Mouse (Mus musculus) fibroblast of lung, adult 2 months (primary cell): ENCODE data around the gene Zfhx3.
A peak's percentile ranks its signal among the peaks of the same experiment; 100 is the strongest.

ENCODE experiments used
- DNase-seq: peaks from one replicate; pipeline ENCODE4 v3.0.0-alpha.2; 2011; ENCODE audit warnings: low read depth

Gene Zfhx3

DNA sequence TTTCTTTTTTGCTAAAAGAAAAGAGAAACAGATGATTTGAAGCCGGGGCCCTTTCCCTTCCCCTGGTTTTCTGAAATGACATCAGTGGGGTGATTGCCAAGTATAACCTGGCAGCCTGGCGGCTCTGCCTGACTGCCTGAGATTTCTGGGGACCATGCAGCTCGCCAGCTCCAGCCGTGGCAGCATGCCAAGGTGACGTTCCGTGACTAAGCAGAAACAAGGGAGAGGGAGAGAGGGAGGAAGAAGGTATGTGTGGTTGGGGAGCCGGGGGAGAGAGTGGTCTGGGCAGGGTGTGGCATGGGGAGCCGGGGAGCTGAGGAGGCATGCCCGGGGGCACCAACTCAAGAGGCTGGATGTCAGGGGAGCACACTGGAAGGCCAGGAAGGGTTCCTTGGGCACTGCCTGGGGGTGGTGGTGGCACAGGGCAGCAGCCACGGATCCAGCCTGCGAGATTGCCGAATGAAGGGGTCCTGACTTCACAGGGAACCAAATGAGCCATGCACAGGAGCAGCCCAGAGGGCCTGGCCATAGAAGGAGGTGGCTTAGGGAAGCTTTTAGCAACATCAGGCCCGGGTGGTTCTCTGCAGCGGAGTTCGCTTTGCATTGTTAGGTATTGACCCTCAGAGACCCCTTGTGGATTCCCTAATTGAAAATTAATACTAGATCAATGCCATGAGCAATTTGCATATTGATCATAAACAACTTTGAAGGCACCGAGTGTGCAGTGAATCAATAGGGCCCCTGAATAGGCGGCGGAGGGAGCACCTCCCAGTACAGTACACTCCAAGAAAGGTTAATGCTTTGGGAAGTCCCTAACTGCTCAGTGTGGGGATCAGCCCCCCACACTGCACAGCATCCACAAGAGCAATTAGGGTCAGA, 954.3 kb downstream of the Zfhx3 start:
- peak; percentile 92 for DNase-seq

DNA sequence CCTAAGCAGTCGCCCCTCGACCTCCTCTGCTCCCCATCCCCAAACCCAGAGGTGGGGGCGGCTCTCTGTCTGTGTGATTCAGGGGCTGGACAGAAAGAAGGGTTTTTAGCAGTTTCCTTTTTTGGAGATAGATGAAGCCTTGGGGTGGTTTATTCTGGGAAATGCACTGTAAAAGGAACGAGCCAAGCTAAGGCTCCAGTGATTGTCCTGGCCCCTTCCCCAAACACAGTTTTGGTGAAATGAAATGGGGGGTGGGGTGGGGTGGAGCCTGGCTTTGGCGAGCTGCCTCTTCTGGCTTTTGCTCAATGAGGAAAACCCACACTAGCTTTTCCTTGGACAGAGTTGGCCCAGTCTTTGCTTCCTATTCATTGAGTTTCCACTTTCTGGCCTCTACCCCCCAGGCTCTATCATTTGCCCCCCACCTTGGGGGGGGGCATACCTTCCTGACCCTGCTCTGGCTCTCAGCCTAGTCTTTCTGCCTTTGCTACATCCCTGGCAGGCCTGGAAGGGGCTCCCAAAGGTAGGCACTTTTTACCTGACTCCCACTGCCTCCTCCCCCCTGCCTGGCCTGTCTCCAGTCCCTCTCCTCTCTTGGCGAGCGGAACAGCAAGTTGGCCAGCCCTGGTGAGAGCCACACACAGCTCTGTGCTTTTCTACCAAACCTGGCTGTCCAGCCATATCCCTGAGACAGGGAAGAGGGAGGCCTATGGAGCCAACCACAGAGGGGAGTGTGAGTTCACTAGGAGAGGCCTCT, 955.1 kb downstream of the Zfhx3 start:
- DNase-seq, result no peak

DNA sequence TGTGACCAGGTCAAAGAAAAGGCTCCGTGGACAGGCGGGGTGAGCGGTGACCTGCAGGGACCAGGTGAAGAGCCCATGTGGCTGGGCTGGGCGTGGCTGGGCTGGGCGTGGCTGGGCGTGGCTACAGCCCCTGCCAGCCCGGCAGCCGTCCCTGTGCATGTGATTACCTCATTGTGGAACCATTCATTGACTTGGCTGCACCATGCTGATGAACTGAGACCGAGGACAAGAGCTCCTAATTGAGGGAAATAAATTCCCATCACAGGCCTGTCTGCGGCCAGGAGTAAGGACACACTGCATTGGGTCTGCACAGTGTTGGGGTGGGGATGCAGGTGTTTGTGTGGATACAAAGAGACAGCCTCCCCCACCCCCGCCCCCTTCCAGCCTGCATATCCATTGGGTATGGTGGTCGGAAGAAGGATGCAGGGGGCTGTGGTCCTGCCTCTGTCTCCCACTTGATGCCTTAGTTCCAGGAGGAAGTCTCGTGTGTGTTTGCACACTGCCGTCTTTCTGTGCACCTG, 956.9 kb downstream of the Zfhx3 start:
- no peak for DNase-seq

DNA sequence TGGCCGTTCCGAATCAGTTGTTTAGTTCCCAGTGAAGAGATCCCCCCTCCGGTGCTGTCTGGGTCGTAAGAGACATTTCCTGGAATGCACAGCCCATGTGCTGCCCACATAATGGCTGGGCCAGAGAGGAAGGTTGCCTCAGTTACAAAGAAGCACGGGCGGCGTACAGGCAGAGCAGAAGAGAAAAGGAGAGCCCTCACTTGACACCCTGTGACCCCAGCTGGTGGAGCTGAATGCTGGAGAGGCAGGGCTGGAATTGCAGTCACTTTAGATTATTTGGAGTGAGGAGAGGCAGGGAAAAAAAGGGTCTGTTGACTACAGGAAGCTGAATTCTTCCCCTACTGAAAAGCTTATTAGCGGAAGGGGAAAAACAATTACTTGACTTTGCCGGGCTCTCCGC, 958.1 kb downstream of the Zfhx3 start:
- DNase-seq, result no peak

DNA sequence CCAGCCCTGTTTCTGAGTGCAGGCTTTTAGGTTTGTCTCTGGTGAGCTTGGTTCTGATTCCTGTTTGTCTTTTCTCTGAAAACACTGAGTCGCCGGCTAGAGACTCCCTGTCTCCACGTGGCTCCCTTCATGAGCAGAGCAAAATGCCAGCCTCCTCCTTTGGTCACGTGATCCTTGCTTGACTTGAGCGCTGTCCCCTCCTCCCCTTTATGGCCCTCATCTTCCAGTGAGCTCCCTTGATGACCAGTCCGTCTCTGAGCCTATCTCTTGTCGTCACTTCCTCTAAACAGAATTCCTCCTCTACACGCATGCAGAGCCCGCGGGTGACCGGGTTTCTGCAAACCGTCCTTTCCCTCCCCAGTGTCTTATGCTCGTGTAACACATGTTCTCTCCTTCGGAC, 958.8 kb downstream of the Zfhx3 start:
- no peak for DNase-seq

DNA sequence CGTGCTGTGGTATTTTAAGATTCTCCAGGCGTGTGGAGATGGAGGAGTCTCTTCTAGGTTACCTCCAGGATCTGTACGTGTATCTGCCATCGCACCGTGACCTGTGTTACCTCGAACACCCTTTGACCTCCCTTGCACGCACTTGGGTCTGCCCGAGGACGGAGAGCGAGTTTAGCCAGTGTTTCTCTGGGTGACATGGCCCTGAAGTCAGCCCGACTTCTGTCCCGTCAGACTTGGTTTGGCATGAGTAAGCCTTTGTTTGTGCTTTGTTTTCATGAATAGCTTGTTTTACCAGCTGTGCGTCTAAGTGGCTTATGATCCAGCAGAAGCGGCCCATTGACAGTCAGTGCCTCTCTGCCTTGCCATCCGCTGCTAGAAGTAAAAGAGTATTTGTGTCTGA, 961.1 kb downstream of the Zfhx3 start:
- no peak for DNase-seq

DNA sequence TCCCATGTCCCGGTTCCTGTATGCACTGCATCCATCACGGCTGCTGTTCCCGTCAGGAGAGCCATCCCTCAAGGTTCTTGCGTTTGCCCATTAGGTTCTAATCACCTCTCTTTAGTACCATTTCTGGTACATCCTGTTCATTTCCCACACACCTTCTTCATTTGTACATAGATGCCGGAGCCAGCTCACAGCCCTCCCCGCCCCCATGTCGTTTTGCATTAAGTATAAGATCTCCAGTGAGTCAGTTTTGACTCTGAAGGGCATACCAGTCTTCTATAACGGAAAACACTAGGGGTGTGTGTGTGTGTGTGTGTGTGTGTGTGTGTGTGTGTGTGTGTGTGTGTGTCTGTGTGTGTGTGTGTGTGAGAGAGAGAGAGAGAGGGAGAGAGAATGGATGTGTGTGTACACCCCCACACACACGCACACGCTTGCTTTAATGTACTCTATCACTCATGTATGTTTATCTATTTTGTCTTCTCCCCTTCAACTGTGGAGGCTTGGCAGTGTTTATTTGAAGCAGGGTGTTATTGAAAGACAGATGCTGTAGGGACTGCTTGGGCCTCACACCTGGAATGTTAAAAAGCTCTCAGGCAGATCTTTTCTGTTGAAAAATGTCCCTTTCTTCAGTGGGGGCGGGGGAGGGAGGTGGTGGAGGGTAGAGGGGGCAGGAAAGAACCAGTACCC, 962.0 kb downstream of the Zfhx3 start:
- DNase-seq, result no peak

DNA sequence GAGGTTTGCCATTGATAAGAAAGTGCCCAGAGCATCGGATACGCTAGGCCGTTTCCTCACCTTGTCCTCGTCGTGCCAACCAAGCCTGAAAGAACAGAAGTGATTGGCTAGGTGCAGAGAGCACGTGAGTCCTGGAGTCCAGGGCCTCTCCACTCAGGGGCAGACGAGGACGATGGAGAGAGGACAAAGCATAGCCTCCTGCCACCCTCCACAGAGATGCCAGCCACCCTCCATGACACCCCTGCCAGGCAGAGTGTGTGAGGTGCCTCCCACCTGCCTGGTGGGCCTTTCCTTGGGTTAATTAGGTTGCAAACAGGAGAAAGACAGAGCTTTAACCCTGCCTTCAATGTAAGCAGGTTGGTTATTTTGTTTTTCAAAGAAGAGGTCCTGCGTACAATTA, 965.6 kb downstream of the Zfhx3 start:
- no peak for DNase-seq

DNA sequence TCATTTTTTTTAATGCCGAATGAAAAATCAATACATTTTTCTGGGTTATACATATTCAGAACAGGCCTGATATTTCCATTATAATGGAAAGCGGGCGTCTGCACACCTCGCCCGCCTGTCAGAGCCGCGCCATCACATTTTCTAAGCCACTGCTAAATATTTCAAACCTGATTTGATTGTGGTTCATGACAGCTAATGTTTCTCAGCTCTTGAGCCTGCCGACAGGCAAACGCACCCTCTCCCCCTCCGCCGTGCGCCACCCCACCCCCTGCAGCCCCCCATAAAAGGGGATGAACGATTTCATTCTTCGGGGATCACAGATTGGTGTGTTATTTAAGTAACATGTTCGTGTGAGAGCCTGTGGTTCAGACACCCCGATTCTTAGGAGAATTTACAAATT, 966.1 kb downstream of the Zfhx3 start:
- no peak for DNase-seq

DNA sequence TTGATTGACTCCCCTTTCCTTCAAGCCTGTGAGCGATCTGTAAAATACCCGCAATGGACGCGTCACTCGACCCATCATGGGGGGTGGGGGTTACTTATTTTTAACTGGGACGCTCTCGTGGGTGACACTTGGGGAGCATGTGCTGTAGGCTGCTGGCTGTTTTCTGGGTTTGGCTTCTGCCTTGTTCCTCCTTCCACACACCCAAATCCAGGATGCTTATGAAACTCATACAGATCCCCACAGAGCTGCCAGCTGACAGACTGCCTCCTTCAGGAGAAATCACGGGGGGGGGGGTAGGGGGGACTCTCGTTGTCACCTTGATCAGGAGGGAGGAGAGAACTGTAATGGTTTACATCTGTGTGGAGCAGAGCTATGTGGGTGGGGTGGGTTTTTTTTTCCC, 966.6 kb downstream of the Zfhx3 start:
- DNase-seq, result no peak

DNA sequence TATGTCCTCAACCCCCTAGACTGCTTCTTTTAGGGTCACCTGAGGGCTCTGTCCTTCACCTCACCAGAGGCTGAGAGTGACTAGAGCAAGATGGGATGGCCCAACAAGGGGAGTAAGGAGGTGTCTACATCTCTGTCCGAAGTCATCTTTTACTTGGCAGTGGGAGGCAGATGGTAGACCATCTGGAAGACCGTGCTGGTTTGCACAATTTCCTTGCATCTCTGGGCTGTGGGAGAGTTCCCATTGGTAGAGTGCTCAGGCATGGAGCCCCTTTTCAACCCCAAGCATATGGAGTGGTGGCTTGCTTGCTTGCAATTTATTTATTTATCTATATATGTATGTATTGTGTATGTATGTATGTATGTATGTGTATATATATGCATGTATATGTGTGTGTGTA, 967.0 kb downstream of the Zfhx3 start:
- DNase-seq, result no peak

DNA sequence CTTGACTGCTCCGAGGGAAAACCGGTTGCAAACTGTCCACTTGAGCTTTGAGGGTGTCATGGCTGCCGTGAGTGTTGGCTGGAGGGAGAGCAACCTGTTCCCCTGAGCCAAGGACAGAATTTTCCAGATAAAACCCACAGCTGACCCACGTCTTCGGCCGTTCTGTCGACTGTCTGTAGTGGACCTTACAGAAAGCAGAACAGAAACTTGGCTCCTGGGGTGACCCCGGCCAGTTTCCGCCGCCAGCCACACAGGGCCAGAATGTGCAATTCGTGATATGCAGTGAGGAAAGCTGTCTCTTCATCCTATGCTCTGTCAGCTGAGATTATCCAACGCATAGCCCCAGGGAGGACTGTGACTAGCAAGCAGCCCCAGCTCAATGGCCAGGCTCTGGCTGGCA, 968.4 kb downstream of the Zfhx3 start:
- no peak for DNase-seq

DNA sequence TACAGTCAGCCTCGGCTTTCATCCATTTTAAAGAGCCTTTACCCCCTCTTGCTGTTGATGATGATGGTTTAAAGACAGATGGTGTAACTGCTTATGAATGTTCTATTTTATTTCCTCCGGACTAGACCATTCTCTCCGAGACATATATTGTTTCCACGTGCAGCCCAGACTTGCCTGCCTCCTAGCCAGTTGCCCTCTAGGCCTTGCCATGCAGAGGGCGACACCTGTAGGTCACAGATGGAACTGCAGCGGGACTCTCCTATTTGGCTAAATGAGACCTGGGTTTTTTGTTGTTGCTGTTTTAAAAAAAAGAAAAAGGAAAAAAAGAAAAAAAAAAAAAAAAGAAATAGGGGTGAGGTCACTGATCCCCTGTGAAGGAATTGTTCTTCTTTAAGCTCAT, 969.1 kb downstream of the Zfhx3 start:
- DNase-seq, result peak; percentile 71

DNA sequence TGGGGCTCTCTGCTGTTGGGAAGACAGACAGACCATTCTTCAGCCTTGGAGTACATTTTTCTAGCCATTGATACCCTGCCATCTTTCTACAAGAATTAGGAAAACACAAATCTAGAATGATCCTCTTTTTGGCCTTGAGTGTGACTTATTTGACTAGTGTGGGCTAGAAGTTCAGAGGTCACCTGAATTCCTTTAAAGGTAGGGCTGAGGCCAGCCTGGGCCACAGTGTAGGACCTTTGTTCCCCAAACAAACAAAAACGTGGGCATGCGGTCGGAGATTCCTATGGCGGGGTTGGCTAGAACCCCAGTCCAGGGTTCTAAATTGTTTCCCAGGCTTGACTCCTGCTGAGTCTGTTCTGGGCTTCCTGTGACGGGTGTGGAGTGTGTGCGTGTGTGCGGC, 970.6 kb downstream of the Zfhx3 start:
- no peak for DNase-seq

DNA sequence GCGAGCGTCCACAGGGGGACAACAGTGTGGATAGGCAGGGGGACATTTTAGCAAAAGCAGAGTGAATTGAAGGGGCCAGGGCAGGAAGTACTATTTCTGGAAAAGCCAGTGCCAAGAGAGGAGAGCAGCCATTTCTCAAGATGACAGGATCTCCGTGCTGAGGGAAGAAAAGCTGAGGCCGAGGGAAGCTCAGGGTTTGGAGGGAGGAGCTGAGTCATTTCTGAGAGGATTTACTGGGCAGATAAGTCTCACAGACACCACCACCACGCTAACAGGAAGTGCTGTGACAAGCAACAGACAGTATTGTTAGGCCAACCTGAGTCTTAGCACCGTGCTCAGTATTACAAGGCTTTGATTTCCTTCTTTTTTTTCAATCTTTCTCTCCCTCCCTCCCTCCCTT, 973.0 kb downstream of the Zfhx3 start:
- DNase-seq, result no peak

DNA sequence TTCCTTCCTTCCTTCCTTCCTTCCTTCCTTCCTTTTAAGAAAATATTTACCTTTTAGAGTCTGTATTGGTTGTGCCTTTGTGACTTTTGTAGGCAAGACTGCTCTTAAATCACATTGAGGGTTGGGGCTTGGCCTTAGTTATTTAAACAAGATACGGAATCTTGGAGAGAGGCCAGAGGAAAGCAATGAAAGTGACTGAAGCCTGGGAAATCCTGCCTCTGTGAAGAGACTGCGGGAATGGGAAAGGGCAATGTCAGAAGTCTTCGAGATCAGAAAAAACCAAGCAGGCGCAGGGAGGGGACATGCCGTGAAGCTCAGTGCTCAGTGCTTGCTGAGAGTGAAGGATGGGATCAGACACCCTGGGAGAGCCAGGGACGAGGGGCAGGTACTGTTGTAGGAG, 973.4 kb downstream of the Zfhx3 start:
- DNase-seq, result no peak

DNA sequence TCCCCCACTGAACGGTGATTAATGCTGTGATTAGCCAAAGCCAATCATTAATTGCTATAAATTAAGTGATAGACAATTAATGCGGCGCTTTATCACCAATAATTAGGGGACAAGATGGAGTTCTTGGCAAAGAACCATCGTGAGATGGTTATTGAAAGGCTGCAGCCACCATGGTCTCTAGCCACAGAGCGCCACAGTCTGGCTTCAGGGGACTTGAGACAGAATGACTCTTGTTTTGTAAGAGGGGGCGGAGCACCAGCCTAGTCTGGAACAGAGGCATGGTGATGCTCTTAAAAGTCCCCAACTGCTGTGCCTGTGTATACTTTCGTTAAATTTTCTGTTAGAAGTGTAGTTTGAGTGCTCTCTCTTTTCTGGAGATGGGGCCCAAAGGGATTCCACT, 977.7 kb downstream of the Zfhx3 start:
- no peak for DNase-seq

DNA sequence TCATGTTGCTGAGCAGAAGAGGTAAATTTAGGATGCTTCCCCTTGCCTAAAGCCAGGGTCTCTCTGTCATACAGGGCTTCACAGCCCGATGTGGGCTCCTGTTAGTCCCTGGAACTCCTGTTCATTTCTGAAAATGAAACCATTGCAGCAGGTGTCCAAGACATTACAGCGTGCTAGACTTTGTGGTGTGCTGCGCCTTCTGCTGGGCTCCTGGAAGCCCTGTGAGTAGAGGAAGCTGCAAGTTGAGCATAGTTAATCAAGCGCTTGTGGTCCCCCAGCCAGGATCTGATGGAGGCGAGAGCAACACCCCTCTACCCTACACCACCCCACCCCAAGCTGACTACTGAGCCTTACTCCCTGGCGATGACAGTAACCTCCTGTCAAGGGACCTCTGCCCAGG, 980.7 kb downstream of the Zfhx3 start:
- no peak for DNase-seq

DNA sequence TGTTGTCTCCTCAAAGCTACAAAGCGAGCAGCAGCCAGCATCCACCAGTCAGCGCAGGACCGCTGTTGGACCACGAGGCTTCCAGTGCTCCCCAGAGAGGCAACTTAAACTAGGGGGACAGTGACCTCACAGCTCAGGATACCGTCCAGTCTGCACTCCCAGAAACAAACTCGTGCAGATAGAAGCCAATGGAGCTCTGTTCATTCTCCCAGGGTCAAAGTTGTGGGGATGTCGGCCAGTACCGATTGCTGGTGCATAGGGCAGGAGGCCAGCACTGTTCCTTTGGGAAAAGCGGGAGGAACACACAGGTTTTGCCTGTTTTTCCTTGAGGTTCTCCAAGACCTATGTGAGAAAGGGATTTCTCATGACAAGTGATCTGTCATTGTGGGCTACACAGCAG, 982.1 kb downstream of the Zfhx3 start:
- DNase-seq, result no peak

DNA sequence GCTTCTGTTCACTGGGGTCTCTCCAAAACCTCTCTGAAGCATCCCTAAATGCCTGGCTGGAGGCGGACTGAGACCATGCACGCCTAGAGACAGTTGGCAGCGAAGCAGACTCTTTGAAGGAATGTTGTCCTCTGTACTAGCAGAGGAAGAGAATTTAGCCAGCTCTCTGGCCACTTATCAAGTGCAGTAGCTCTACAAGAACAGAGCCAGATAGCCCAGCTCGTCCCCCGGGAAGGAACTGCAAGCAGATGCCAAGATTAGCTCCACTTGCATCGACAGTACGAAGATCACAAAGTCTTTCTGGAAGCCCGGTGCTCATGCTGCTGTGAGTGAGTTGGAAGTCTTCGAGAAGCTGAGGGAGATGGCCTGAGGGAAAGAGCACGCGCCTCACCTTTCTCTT, 983.7 kb downstream of the Zfhx3 start:
- no peak for DNase-seq

DNA sequence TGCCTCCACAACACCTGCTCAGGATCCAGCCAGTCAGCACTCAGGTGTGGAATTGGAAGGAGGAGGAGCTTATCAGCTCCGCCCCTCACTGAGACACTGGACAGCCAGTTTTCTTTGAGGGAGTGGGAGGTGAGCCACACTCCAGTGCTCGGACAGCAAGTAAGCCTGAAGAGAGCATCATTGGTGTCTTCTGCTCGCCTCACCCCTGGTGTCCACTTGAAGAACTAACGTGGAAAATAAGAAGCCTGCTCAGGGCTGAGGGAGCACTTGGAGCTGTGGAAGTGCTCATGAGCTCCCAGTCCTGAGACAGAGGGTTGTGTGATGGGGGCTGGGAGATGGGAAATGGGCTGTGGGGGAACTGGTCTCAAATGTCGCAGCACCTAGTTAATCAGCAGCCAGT, 988.2 kb downstream of the Zfhx3 start:
- no peak for DNase-seq

DNA sequence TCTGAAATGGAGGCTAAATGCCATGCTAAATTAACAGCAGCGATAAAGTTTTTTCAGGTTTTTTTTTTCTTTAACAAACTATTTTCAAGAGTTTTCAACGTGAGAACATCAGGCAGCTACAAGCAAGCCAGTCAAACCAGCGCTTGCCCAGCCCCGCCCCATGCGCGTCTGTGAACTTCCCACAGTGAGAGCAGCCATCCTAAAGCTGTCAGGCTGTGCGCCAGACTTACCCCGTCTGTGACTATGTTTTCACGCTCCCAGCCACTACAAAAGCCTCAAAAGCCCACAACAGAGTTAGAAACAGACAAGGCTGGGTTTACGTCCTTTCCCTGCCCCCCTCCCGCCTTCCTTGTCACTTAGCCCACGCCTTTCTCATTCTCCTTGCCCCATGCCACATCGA, 989.4 kb downstream of the Zfhx3 start:
- DNase-seq, result no peak

DNA sequence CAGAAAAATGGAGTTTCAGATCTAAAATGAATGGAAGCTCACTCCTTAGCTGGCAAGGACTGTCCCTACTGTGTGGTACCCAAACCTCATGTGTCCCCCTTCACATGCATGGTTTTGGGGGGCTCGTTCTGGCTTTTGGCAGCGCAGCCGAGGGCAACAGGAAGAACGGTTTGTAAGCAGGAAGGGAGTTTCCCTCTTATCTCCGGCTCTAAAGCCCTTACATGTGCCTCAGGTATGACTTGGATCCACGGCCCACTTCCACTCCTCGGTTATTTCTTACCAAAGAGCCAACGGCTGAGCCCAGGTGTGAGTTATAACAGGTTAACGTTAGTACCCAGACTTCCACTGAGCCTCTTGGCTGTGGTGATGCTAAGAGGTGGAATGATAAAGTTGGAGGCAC, 990.3 kb downstream of the Zfhx3 start:
- no peak for DNase-seq
